Mouse (Mus musculus) adrenal gland, adult 10 weeks (tissue): ENCODE data around the gene Jazf1. TPM values are rescaled to one million over a fixed set of nuclear protein-coding genes. Genes with fewer than 3 reads are reported as not detected.

ENCODE experiments used
- polyA plus RNA-seq: library from polyadenylated mRNA; stranded (reverse); fragments of 350-450 nt; fragmentation: Illumina TruSeq; extraction: RNeasy Lipid Tissue Mini Kit (QIAGEN cat#74804); gene quantifications from one replicate; pipeline ENCODE4 v1.2.3, GENCODE M21; 2014; ENCODE audit warnings: low read depth, low replicate concordance

Gene Jazf1
- polyA plus RNA-seq = 11.8 TPM

DNA sequence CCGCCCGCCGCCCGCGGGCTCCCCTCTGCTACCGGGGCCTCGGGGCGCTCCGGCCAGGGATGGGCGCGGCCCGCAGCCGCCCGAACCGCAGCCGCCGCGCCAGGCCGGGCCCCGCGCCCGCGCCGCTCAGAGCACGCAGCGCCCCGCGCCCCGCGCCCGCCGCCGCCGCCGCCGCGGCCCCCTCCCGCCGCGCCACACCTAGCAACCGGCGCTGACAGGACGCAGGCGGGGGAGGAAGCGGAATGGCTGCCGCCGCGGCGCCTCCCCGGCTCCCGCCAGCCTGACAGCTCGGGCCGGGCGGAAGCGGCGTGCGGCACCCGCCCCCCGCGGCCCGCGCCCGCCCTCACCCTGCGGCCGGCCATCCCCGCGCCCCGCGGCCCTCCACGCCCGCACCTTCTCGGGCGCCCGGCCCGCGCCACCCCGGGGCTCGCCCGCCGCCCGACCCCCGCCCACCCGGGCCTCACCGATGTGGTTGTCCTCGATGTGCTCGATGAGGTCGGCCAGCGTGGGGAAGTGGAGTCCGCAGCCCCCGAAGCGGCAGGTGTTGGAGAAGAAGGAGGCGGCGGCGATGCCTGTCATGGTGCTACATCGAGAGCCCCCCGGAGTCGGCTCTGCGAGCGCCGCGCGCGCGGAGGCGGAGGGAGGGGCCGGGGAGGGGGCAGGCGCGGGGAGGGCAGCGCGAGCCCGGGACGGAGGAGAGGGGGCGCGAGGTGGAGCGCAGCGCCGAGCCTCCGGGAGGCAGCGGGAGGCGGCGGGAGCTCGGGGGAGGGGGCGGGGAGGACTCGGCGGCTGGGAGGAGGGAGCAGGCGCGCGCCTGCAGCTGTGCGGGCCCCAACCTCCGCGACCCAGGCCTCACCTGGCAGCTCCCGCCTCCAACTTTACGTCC lies at the start of gene Jazf1:
Jazf1 (minus strand) TSS at position 643 of the 886 bp plus-strand sequence.

Other genes with a start within 250 kb of the Jazf1 start
- gene Creb5, start 218.6 kb upstream of the Jazf1 start, polyA plus RNA-seq = 1.9 TPM